Mouse (Mus musculus) hindbrain, embryonic 13.5 days (tissue): ENCODE data around the gene Pom121l2. TPM values are rescaled to one million over a fixed set of nuclear protein-coding genes. Genes with fewer than 3 reads are reported as not detected.
A peak's percentile ranks its signal among the peaks of the same experiment; 100 is the strongest.

Source experiments
- ATAC-seq: fragments of 200-750 bp; cut with Nextera tagmentation; 2 replicates; pipeline ENCODE4 v1.8.0; 2017; ENCODE audit warnings: moderate TSS enrichment; ENCODE audit not compliant: low FRiP score
- H3K27ac ChIP-seq: fragments of 300-500 bp; sonication (generic); 2 replicates; pipeline ENCODE4 v1.5.1; 2015; ENCODE audit warnings: inconsistent platforms, mild to moderate bottlenecking, moderate library complexity
- H3K27me3 ChIP-seq: fragments of 300-500 bp; sonication (generic); 2 replicates; pipeline ENCODE4 v1.6.1; 2015; ENCODE audit warnings: mild to moderate bottlenecking, inconsistent platforms
- H3K36me3 ChIP-seq: fragments of 300-500 bp; sonication (generic); 2 replicates; pipeline ENCODE4 v1.6.1; 2015; ENCODE audit warnings: mild to moderate bottlenecking, inconsistent platforms
- H3K4me1 ChIP-seq: fragments of 300-500 bp; sonication (generic); replicated peaks from 2 replicates; pipeline ENCODE4 v1.6.1; 2015; ENCODE audit warnings: inconsistent platforms
- H3K4me2 ChIP-seq: fragments of 300-500 bp; sonication (generic); 2 replicates; pipeline ENCODE4 v1.6.1; 2015; ENCODE audit warnings: inconsistent platforms, mild to moderate bottlenecking, moderate library complexity
- H3K4me3 ChIP-seq: fragments of 300-500 bp; sonication (generic); 2 replicates; pipeline ENCODE4 v1.5.1; 2015; ENCODE audit warnings: mild to moderate bottlenecking, inconsistent platforms
- H3K9ac ChIP-seq: fragments of 300-500 bp; sonication (generic); 2 replicates; pipeline ENCODE4 v1.6.1; 2015; ENCODE audit warnings: mild to moderate bottlenecking, inconsistent platforms
- H3K9me3 ChIP-seq: fragments of 300-500 bp; sonication (generic); 2 replicates; pipeline ENCODE4 v1.6.1; 2016; ENCODE audit warnings: inconsistent platforms
- WGBS: fragments of 180-500 bp; shearing (Covaris S2); methylation state at CpG from one replicate; pipeline ENCODE4 v1.1.7; 2015; 5-methylcytosine and 5-hydroxymethylcytosine counted together
- polyA plus RNA-seq: library from polyadenylated mRNA; unstranded; fragments of >200 nt; fragmentation: Nextera tagmentation; extraction: Ambion mirVana; gene quantifications from 2 replicates; pipeline ENCODE4 v1.2.1, GENCODE M21; 2015

Gene Pom121l2
- polyA plus RNA-seq, 1 experiment from 2014 or later: not detected

DNA sequence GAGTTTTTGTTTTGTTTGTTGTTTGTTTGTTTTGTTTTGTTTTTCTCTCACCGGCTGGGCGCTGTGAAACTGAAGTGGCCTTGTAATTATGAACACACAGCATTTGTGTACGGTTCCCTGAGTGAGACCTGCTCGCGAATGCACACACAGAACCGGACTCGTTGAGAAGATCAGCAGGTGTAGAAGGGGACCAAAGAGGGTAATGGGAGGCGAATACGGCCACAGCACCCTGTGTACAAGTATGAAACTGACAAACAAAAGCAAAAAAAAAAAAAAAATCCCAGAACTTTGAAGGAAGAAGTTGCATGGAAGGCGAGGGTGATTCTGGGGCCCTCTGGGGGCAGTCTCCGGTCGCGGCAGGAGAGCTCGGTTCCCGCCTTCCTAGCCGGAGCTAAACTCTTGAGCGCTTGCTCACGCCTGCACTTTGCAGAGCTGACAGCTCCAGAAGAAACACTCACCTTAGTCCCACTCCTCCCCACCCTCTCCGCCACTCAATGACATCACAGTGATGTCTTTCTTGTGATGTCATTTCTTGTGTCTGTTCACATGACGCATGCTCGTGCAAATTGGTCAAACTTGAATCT is 14.4 kb downstream of the Pom121l2 start:
- WGBS: under 1% methylated on average over 21 of the region's 21 CpGs
- peak overlapping the region; percentile 47 for H3K4me2 ChIP-seq
- no peak for ATAC-seq

DNA sequence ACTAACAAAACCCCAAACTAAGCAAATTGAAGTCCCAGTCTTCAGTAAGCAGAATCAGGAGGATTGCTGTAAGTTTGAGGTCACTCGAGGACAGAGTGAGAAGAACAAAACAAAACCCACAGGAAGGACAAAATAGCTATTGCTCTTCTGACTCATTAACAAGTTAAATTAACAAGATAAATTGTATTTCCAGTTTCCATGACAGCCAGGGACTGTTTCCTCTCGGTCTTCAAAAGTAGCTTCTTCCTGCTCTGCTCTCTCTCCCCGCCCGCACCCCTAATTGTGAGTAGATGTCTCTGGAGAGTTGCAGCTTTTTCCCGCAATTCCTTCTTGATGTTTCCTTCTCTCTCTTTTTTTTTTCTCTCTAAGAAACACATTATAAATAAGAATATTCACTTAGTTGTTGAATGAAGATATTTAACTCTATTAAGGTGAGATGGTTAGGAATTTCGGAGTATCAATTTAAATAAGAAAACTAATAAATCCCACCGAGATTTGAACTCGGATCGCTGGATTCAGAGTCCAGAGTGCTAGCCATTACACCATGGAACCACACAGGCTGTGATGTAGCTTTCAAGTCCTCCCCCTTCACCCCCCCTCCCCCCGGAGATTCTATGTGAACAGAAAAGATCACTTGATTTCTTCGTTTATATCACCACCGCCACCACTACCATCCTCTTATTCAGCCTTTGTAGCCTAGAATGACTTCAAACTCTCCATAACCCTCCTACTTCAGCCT is 15.3 kb downstream of the Pom121l2 start:
- no peak for ATAC-seq
- no peaks in the 10 kb centered on the region for H3K9me3 ChIP-seq
- WGBS: 3% methylated on average over 12 of the region's 12 CpGs
- peak overlapping the region; percentile 47 for H3K4me2 ChIP-seq
- no peak overlapping the region for H3K9ac ChIP-seq
- H3K27me3 ChIP-seq: peaks cover 93% of the 10 kb centered on the region
- H3K27ac ChIP-seq: no peak overlapping the region
- H3K4me1 ChIP-seq: peaks cover 6% of the 10 kb centered on the region; the same call in 1 of the 2 replicates
- peak overlapping the region; percentile 18 for H3K4me3 ChIP-seq
- no peaks in the 10 kb centered on the region for H3K36me3 ChIP-seq

More for the DNA sequence above, 14.4 kb downstream of the Pom121l2 start:
- H3K9ac ChIP-seq: no peak overlapping the region
- peaks cover 91% of the 10 kb centered on the region for H3K27me3 ChIP-seq
- H3K4me3 ChIP-seq: peak overlapping the region; percentile 25
- H3K36me3 ChIP-seq: no peaks in the 10 kb centered on the region
- H3K4me1 ChIP-seq: peaks cover 6% of the 10 kb centered on the region; the same call in 1 of the 2 replicates
- H3K27ac ChIP-seq: no peak overlapping the region
- no peaks in the 10 kb centered on the region for H3K9me3 ChIP-seq

DNA sequence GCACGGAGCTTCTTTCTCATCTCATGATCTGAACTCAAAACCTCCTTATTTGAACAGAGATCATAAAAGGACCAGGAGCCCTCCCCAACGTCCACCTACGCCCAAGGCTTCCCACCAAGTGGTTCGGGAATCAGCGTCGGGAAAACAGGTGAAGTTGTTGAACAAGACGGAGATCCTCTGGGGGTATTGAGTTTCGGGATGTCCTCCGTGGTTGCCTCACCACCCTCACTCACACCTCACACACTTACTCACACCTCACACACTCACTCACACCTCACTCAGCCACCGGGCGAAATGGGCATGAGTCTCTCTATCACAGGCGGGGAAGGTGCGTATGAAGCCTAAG is 15.8 kb downstream of the Pom121l2 start:
- no peak overlapping the region for H3K27ac ChIP-seq
- peak overlapping the region; percentile 18 for H3K4me3 ChIP-seq
- no peaks in the 10 kb centered on the region for H3K36me3 ChIP-seq
- H3K9ac ChIP-seq: no peak overlapping the region
- under 1% methylated on average over 13 of the region's 13 CpGs for WGBS
- peaks cover 93% of the 10 kb centered on the region for H3K27me3 ChIP-seq
- H3K4me2 ChIP-seq: peak overlapping the region; percentile 4; the same call in 1 of the 2 replicates
- no peaks in the 10 kb centered on the region for H3K9me3 ChIP-seq
- ATAC-seq: no peak
- H3K4me1 ChIP-seq: peaks cover 6% of the 10 kb centered on the region; the same call in 1 of the 2 replicates

DNA sequence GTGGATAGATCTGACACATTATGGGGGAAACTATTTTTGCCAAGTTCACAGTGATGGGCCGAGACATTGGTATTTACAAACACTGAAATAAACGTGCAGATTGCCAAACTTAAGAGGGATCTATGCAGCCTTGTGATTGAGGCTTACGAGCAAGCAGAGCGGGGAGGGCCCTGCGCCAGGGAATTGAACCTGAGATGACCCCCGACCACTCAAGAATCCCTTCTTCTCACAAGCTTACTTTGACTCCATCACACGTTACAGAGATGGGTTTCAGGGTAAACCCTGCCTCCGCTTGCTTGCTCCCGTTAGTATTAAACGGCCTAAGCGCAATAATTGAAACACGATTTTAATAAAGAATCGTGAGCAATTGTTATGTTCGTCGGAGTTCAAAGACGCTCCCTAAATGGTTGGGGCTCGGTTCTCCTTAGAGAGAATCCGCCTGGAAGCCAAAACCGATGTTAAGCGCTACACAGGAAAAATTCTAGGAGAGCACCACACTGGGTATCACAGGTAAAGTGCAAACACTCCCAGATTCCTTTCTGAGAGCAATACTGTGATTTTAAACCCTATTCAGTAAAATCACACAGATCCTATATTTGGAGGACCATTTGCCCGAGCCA is 16.3 kb downstream of the Pom121l2 start:
- Histone ChIP-seq H3K9me3 (no peaks in the 10 kb centered on the region), H3K27ac (no peak overlapping the region), H3K4me1 (peaks cover 6% of the 10 kb centered on the region; the same call in 1 of the 2 replicates), H3K4me3 (peak overlapping the region; percentile 18; the same call in 1 of the 2 replicates), H3K36me3 (no peaks in the 10 kb centered on the region), H3K4me2 (peak overlapping the region; percentile 4; the same call in 1 of the 2 replicates), H3K27me3 (peaks cover 96% of the 10 kb centered on the region), H3K9ac (no peak overlapping the region)
- 2% methylated on average over 21 of the region's 21 CpGs for WGBS
- ATAC-seq: no peak

DNA sequence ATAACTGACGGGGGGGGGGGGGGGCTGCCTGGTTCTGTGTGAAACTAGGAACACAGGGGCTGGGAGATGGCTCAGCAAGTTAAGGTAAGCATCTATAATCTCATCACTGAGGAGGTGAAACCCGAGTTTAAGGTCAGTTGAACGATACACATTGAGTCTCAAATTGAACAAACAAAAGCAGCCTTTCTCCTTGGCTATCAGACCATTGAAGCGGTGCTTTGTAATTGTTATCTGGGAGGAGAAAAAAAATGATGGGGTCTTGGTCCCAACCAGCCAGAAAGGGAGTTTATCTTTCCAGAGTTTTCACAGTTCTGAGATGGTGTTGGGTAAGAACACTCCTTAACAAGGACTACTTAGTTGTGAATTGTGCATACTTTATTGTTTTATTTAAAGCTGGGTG is 16.8 kb downstream of the Pom121l2 start:
- Histone ChIP-seq H3K4me2 (no peak overlapping the region), H3K9ac (no peak overlapping the region), H3K27ac (no peak overlapping the region), H3K27me3 (peaks cover 96% of the 10 kb centered on the region), H3K4me1 (peaks cover 6% of the 10 kb centered on the region; the same call in 1 of the 2 replicates), H3K4me3 (no peak overlapping the region), H3K36me3 (no peaks in the 10 kb centered on the region), H3K9me3 (no peaks in the 10 kb centered on the region)
- WGBS: 8% methylated on average over 4 of the region's 4 CpGs
- no peak for ATAC-seq

DNA sequence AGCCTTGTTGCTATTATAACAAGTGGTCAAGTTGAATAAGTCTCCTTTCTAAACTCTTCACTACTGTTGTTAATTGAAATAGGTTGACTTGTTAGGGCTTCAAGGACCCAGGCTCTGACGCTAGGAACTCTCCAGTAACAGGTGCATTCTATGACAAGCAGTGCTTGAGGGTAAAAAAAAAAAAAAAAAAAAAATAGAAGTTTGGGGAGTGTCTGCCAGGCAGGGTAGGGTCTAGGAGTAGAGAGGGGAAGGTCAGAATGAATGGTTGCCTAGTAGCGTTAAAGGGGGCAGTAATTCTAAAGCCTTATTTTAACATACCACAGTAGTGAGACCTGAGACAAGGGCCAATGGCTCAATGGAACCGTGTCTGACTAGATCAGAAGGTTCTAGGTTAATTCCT is 17.4 kb downstream of the Pom121l2 start:
- no peak for ATAC-seq
- H3K27ac ChIP-seq: no peak overlapping the region
- no peaks in the 10 kb centered on the region for H3K9me3 ChIP-seq
- H3K27me3 ChIP-seq: peaks cover 98% of the 10 kb centered on the region
- WGBS: 28% methylated on average over 3 of the region's 3 CpGs
- H3K36me3 ChIP-seq: no peaks in the 10 kb centered on the region
- no peak overlapping the region for H3K4me3 ChIP-seq
- peaks cover 6% of the 10 kb centered on the region; the same call in 1 of the 2 replicates for H3K4me1 ChIP-seq
- H3K4me2 ChIP-seq: no peak overlapping the region
- H3K9ac ChIP-seq: no peak overlapping the region

DNA sequence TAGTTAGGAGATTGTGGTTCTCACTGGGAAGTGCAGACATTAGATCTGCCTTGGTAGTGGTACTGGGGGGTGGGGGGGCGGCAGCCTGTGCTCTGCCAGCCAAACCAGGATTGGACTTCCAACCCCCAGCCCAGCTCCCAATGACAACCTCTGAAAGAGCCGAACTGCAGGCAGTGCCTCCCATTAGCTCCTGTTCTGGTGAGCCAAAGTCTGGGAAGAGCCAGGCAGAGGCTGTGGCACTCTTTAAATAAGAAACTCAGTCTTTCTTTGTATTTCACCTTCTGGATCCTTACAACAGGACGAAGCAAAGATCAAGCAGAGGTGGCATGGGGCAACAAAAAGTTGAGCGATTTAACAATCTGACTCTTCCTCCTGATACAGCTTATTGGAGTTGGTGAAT is 18.2 kb downstream of the Pom121l2 start:
- H3K4me2 ChIP-seq: no peak overlapping the region
- H3K4me3 ChIP-seq: no peak overlapping the region
- peaks cover 6% of the 10 kb centered on the region; the same call in 1 of the 2 replicates for H3K4me1 ChIP-seq
- H3K36me3 ChIP-seq: no peaks in the 10 kb centered on the region
- 35% methylated on average over 4 of the region's 4 CpGs for WGBS
- no peaks in the 10 kb centered on the region for H3K9me3 ChIP-seq
- no peak overlapping the region for H3K27ac ChIP-seq
- no peak overlapping the region for H3K9ac ChIP-seq
- no peak for ATAC-seq
- peaks cover 98% of the 10 kb centered on the region for H3K27me3 ChIP-seq

DNA sequence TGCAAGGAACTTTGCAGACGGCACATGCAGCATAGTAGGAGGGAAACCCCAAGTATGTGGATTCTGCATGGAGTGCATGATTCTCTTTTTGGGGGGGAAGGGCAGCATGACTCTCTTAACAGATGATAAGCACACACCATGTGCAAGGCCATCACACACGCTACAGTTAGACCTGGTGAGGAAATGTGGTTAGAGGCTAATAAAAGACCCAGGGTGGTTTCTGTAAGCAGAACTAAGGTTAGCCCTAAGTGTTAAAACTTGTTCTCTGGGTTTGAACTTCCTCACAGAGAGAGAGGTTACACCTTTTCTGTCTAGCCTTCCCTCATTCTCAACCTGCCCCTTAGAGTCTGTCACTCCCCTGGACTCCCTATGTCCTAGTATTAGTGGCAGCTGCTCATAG is 20.4 kb downstream of the Pom121l2 start:
- H3K27me3 ChIP-seq: peaks cover 100% of the 10 kb centered on the region

DNA sequence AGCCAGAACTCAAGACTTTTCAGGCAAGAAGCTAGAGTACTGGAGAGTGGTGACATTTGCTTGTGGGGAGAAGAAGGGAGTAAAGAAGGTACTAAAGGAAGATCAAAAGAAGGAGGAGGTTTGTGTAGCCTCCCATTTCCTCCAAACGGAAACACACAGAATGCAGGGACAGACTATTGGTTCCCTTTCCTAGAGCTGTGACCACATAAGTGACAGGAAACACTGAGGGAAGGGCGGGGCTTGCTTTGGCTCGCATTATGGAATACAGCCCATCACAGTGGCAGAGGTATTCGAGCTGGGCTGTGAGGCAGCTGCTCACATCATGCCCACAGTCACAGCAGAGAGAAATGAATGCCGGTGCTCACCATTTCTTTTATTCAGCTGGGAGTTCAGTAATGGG is 20.8 kb downstream of the Pom121l2 start:
- H3K4me2 ChIP-seq: no peak overlapping the region
- H3K4me3 ChIP-seq: no peak overlapping the region
- no peak overlapping the region for H3K9ac ChIP-seq
- peaks cover 100% of the 10 kb centered on the region for H3K27me3 ChIP-seq
- peaks cover 16% of the 10 kb centered on the region for H3K4me1 ChIP-seq
- no peaks in the 10 kb centered on the region for H3K36me3 ChIP-seq
- ATAC-seq: no peak
- H3K27ac ChIP-seq: no peak overlapping the region
- 25% methylated on average over 5 of the region's 5 CpGs for WGBS
- no peaks in the 10 kb centered on the region for H3K9me3 ChIP-seq

More for the DNA sequence above, 20.4 kb downstream of the Pom121l2 start:
- Histone ChIP-seq H3K27ac (no peak overlapping the region), H3K4me2 (no peak overlapping the region), H3K4me1 (peaks cover 11% of the 10 kb centered on the region), H3K4me3 (no peak overlapping the region), H3K36me3 (no peaks in the 10 kb centered on the region), H3K9ac (no peak overlapping the region), H3K9me3 (no peaks in the 10 kb centered on the region)
- 51% methylated on average over 2 of the region's 2 CpGs for WGBS
- no peak for ATAC-seq

DNA sequence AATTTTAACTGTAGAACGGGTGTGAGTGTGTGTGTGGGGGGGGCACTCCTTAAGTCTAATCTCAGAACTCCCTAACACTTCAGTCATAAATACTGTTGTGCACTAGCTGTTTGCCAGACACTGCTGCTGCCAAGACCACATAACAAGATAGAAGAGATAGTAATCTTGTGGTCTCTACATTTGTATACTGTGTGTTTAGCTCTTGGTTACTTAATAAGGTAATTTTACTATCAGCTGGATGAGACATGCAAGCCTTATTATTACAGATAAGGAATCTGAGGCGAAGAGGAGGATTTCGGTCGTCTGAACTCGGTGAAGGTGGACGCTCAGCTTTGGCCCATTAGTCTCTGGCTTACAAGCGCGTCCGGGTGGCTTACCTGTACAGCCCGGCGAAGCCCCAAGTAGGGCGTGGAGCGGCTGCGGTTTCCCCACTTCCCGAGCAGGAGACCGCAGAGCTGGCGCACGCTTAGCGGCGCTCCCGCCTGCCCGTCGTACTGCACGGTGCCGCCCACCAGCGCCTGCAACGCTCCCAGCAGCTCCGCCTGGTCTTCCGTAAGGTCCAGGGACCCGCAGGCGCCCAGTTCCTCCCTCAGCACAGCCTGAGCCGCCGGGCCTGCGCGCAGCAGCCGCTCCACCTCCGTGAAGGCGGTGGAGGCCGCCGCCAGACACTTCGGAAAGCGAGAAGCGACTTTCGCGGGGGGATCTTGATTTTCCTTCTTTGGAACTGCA is 24.8 kb downstream of the Pom121l2 start:
- peak overlapping the region; percentile 49 for H3K9ac ChIP-seq
- H3K27me3 ChIP-seq: peaks cover 100% of the 10 kb centered on the region
- no peaks in the 10 kb centered on the region for H3K9me3 ChIP-seq
- peak; percentile 75 for ATAC-seq
- WGBS: 1% methylated on average over 37 of the region's 45 CpGs
- peaks cover 18% of the 10 kb centered on the region for H3K4me1 ChIP-seq
- no peaks in the 10 kb centered on the region for H3K36me3 ChIP-seq
- peak overlapping the region; percentile 71 for H3K4me2 ChIP-seq
- no peak overlapping the region for H3K27ac ChIP-seq
- peak overlapping the region; percentile 43 for H3K4me3 ChIP-seq

DNA sequence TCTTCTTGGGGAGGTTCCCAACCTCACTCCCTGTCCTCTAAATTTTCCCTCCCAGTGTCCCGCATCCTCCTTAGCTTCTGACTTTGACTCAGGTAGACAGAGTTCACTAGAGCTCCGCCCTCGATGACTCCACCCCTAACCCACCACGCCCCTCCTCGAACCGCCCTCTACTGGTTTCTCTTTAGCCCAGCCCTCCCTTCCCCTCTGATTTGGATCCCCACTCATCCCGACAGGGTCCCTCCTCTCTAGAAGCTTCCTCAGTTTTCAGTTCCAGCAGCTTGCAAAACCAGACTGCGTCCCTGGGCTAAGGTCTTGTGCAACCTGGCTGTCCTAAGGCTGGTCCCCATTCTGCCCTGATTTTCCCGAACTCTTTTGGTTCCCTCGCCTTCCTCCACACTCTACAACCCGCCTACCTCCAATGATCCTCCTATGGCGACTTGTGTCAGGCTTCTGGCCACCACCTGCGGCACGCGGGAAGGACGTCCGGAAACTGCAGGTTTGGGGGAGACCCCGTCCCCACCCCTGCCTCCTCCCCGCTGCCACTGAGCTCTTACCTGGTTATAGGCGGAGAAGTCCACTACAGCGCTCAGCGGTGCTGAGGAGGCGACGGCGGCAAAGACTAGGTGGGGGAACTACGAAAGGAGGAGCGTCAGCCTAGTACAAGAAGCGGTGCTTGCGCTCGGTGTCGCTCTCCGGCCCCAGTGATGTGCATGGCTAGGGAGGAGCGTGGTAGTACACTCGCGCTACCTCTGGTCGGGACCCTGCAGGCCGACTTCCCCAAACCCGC is 25.5 kb downstream of the Pom121l2 start:
- under 1% methylated on average over 38 of the region's 38 CpGs for WGBS
- Histone ChIP-seq H3K9me3 (no peaks in the 10 kb centered on the region), H3K27me3 (peaks cover 99% of the 10 kb centered on the region), H3K27ac (no peak overlapping the region), H3K4me2 (peak overlapping the region; percentile 71), H3K4me1 (peaks cover 18% of the 10 kb centered on the region), H3K4me3 (peak overlapping the region; percentile 43), H3K9ac (peak overlapping the region; percentile 49), H3K36me3 (no peaks in the 10 kb centered on the region)
- ATAC-seq: peak; percentile 78
